Mouse (Mus musculus) lung, postnatal 0 days (tissue): Measurements from ENCODE around the gene Hyal1.

Experiments used
- CTCF ChIP-seq: IDR thresholded peaks from 2 replicates; pipeline ENCODE4 v1.5.1; 2016; ENCODE audit warnings: antibody characterized with exemption, mild to moderate bottlenecking
- EP300 ChIP-seq: IDR thresholded peaks from 2 replicates; pipeline ENCODE4 v1.6.1; 2016; ENCODE audit warnings: antibody characterized with exemption, mild to moderate bottlenecking, control low read depth

GRCm38 (mm10) chr9:107587833-107588639 lies 11.3 kb downstream of the Hyal1 start:
- TF ChIP-seq EP300 (no peak), CTCF (no peak)
